Mouse (Mus musculus): ENCODE data around the gene Immp2l. TPM values are rescaled to one million over a fixed set of nuclear protein-coding genes. Genes with fewer than 3 reads are reported as not detected.
"Not testable (repeated sequence)": the region's sequence is repeated elsewhere in the genome, so short reads cannot be mapped to it uniquely, and the experiment has no call there.

Gene Immp2l
- polyA plus RNA-seq, 1 experiment from 2014 or later = 9.2 TPM

- Histone ChIP-seq H3K27me3 (ENCODE audit: control insufficient read depth, insufficient read depth, low read length) (no peaks in the 10 kb centered on the region), H3K9me3 (ENCODE audit: control insufficient read depth, low read length) (no peaks in the 10 kb centered on the region), H3K4me2 (ENCODE audit: low read depth) (no peak overlapping the region), H3K4me3 (ENCODE audit: low read depth, low read length) (no peak overlapping the region), H3K4me1 (ENCODE audit: control insufficient read depth, insufficient read depth, low read length) (no peaks in the 10 kb centered on the region), H3K27ac (ENCODE audit: low read depth, low read length) (no peak overlapping the region), H3K36me3 (ENCODE audit: control insufficient read depth, insufficient read depth, low read length) (no peaks in the 10 kb centered on the region), H3K9ac (ENCODE audit: low read length) (no peak overlapping the region)
- ATAC-seq (ENCODE audit: insufficient read depth, low FRiP score, low TSS enrichment) (no peak), DNase-seq (ENCODE audit: low spot score) (no peak)
- 80% methylated on average over 4 of the region's 4 CpGs for WGBS
Measured at GRCm38 (mm10) chr12:40991647-40992046, 32.2 kb upstream of the Immp2l start.

GRCm38 (mm10) chr12:40992237-40992636, 31.7 kb upstream of the Immp2l start:
- H3K27me3 ChIP-seq (ENCODE audit: control insufficient read depth, insufficient read depth, low read length); H3K9ac ChIP-seq (ENCODE audit: low read length); H3K4me1 ChIP-seq (ENCODE audit: control insufficient read depth, insufficient read depth, low read length); DNase-seq (ENCODE audit: low spot score); H3K36me3 ChIP-seq (ENCODE audit: control insufficient read depth, insufficient read depth, low read length); H3K9me3 ChIP-seq (ENCODE audit: control insufficient read depth, low read length); ATAC-seq (ENCODE audit: insufficient read depth, low FRiP score, low TSS enrichment); H3K4me3 ChIP-seq (ENCODE audit: low read depth, low read length); H3K4me2 ChIP-seq (ENCODE audit: low read depth); H3K27ac ChIP-seq (ENCODE audit: low read depth, low read length): not testable (repeated sequence)
- 78% methylated on average over 1 of the region's 1 CpGs for WGBS

- Histone ChIP-seq H3K27me3 (ENCODE audit: control insufficient read depth, insufficient read depth, low read length) (no peaks in the 10 kb centered on the region), H3K4me1 (ENCODE audit: control insufficient read depth, insufficient read depth, low read length) (no peaks in the 10 kb centered on the region)
Measured at GRCm38 (mm10) chr12:40994846-40995245, 29.0 kb upstream of the Immp2l start.

GRCm38 (mm10) chr12:40995618-40996370, 28.1 kb upstream of the Immp2l start:
- Histone ChIP-seq H3K4me3 (ENCODE audit: low read depth, low read length) (no peak overlapping the region), H3K27me3 (ENCODE audit: control insufficient read depth, insufficient read depth, low read length) (no peaks in the 10 kb centered on the region), H3K9ac (ENCODE audit: low read length) (no peak overlapping the region), H3K4me1 (ENCODE audit: control insufficient read depth, insufficient read depth, low read length) (no peaks in the 10 kb centered on the region), H3K27ac (ENCODE audit: low read depth, low read length) (no peak overlapping the region), H3K36me3 (ENCODE audit: control insufficient read depth, insufficient read depth, low read length) (no peaks in the 10 kb centered on the region), H3K4me2 (ENCODE audit: low read depth) (no peak overlapping the region), H3K9me3 (ENCODE audit: control insufficient read depth, low read length) (no peaks in the 10 kb centered on the region)
- ATAC-seq (ENCODE audit: insufficient read depth, low FRiP score, low TSS enrichment) = no peak
- DNase-seq (ENCODE audit: low spot score) = no peak
- WGBS = 82% methylated on average over 9 of the region's 9 CpGs

More at GRCm38 (mm10) chr12:40994846-40995245, 29.0 kb upstream of the Immp2l start:
- Histone ChIP-seq H3K36me3 (ENCODE audit: control insufficient read depth, insufficient read depth, low read length) (no peaks in the 10 kb centered on the region), H3K9me3 (ENCODE audit: control insufficient read depth, low read length) (no peaks in the 10 kb centered on the region), H3K4me2 (ENCODE audit: low read depth) (no peak overlapping the region), H3K27ac (ENCODE audit: low read depth, low read length) (no peak overlapping the region), H3K4me3 (ENCODE audit: low read depth, low read length) (no peak overlapping the region), H3K9ac (ENCODE audit: low read length) (no peak overlapping the region)
- WGBS = 89% methylated on average over 2 of the region's 2 CpGs
- ATAC-seq (ENCODE audit: insufficient read depth, low FRiP score, low TSS enrichment) (no peak), DNase-seq (ENCODE audit: low spot score) (no peak)

GRCm38 (mm10) chr12:41022516-41022915, 1.4 kb upstream of the Immp2l start:
- no peak overlapping the region for H3K4me2 ChIP-seq (ENCODE audit: low read depth)
- ATAC-seq (ENCODE audit: insufficient read depth, low FRiP score, low TSS enrichment) (no peak), DNase-seq (ENCODE audit: low spot score) (no peak)
- no peak overlapping the region for H3K27ac ChIP-seq (ENCODE audit: low read depth, low read length)
- WGBS = 100% methylated on average over 1 of the region's 1 CpGs
- H3K36me3 ChIP-seq (ENCODE audit: control insufficient read depth, insufficient read depth, low read length) = no peaks in the 10 kb centered on the region
- no peaks in the 10 kb centered on the region for H3K9me3 ChIP-seq (ENCODE audit: control insufficient read depth, low read length)
- H3K27me3 ChIP-seq (ENCODE audit: control insufficient read depth, insufficient read depth, low read length) = no peaks in the 10 kb centered on the region
- H3K4me1 ChIP-seq (ENCODE audit: control insufficient read depth, insufficient read depth, low read length) = no peaks in the 10 kb centered on the region; the same call in 1 of the 2 replicates
- H3K9ac ChIP-seq (ENCODE audit: low read length) = no peak overlapping the region
- no peak overlapping the region for H3K4me3 ChIP-seq (ENCODE audit: low read depth, low read length)

- ATAC-seq (ENCODE audit: insufficient read depth, low FRiP score, low TSS enrichment) = no peak; the same call in 1 of the 2 replicates
- H3K4me1 ChIP-seq (ENCODE audit: control insufficient read depth, insufficient read depth, low read length) = no peaks in the 10 kb centered on the region; the same call in 1 of the 2 replicates
- H3K36me3 ChIP-seq (ENCODE audit: control insufficient read depth, insufficient read depth, low read length) = no peaks in the 10 kb centered on the region
- H3K4me3 ChIP-seq (ENCODE audit: low read depth, low read length) = peak overlapping the region; percentile 65
- no peaks in the 10 kb centered on the region for H3K27me3 ChIP-seq (ENCODE audit: control insufficient read depth, insufficient read depth, low read length)
- peak overlapping the region; percentile 86 for H3K9ac ChIP-seq (ENCODE audit: low read length)
- H3K27ac ChIP-seq (ENCODE audit: low read depth, low read length) = no peak overlapping the region
- 20% methylated on average over 9 of the region's 9 CpGs for WGBS
- H3K4me2 ChIP-seq (ENCODE audit: low read depth) = peak overlapping the region; percentile 76
- no peak for DNase-seq (ENCODE audit: low spot score)
- no peaks in the 10 kb centered on the region for H3K9me3 ChIP-seq (ENCODE audit: control insufficient read depth, low read length)
Measured at GRCm38 (mm10) chr12:41024512-41024911, 622 bp downstream of the Immp2l start.

GRCm38 (mm10) chr12:41027485-41027884, 3.6 kb downstream of the Immp2l start:
- no peak for DNase-seq (ENCODE audit: low spot score)
- no peak for ATAC-seq (ENCODE audit: insufficient read depth, low FRiP score, low TSS enrichment)
- H3K36me3 ChIP-seq (ENCODE audit: control insufficient read depth, insufficient read depth, low read length) = no peaks in the 10 kb centered on the region
- H3K4me2 ChIP-seq (ENCODE audit: low read depth) = no peak overlapping the region
- H3K27ac ChIP-seq (ENCODE audit: low read depth, low read length) = no peak overlapping the region
- no peaks in the 10 kb centered on the region; the same call in 1 of the 2 replicates for H3K4me1 ChIP-seq (ENCODE audit: control insufficient read depth, insufficient read depth, low read length)
- no peaks in the 10 kb centered on the region for H3K27me3 ChIP-seq (ENCODE audit: control insufficient read depth, insufficient read depth, low read length)
- WGBS = 86% methylated on average over 6 of the region's 6 CpGs
- no peaks in the 10 kb centered on the region for H3K9me3 ChIP-seq (ENCODE audit: control insufficient read depth, low read length)
- no peak overlapping the region for H3K9ac ChIP-seq (ENCODE audit: low read length)
- no peak overlapping the region for H3K4me3 ChIP-seq (ENCODE audit: low read depth, low read length)

GRCm38 (mm10) chr12:41031119-41031518, 7.2 kb downstream of the Immp2l start:
- no peaks in the 10 kb centered on the region for H3K4me1 ChIP-seq (ENCODE audit: control insufficient read depth, insufficient read depth, low read length)
- H3K4me3 ChIP-seq (ENCODE audit: low read depth, low read length) = no peak overlapping the region
- DNase-seq (ENCODE audit: low spot score) = no peak
- no peak overlapping the region for H3K9ac ChIP-seq (ENCODE audit: low read length)
- H3K9me3 ChIP-seq (ENCODE audit: control insufficient read depth, low read length) = no peaks in the 10 kb centered on the region
- no peak overlapping the region for H3K4me2 ChIP-seq (ENCODE audit: low read depth)
- WGBS = 98% methylated on average over 2 of the region's 2 CpGs
- ATAC-seq (ENCODE audit: insufficient read depth, low FRiP score, low TSS enrichment) = no peak
- H3K27ac ChIP-seq (ENCODE audit: low read depth, low read length) = no peak overlapping the region
- H3K27me3 ChIP-seq (ENCODE audit: control insufficient read depth, insufficient read depth, low read length) = no peaks in the 10 kb centered on the region
- no peaks in the 10 kb centered on the region for H3K36me3 ChIP-seq (ENCODE audit: control insufficient read depth, insufficient read depth, low read length)

- Histone ChIP-seq H3K4me1 (ENCODE audit: control insufficient read depth, insufficient read depth, low read length) (no peaks in the 10 kb centered on the region), H3K4me2 (ENCODE audit: low read depth) (no peak overlapping the region), H3K9me3 (ENCODE audit: control insufficient read depth, low read length) (no peaks in the 10 kb centered on the region), H3K27ac (ENCODE audit: low read depth, low read length) (no peak overlapping the region), H3K36me3 (ENCODE audit: control insufficient read depth, insufficient read depth, low read length) (no peaks in the 10 kb centered on the region), H3K27me3 (ENCODE audit: control insufficient read depth, insufficient read depth, low read length) (no peaks in the 10 kb centered on the region), H3K4me3 (ENCODE audit: low read depth, low read length) (no peak overlapping the region), H3K9ac (ENCODE audit: low read length) (no peak overlapping the region)
- DNase-seq (ENCODE audit: low spot score) (no peak), ATAC-seq (ENCODE audit: insufficient read depth, low FRiP score, low TSS enrichment) (no peak)
- 95% methylated on average over 3 of the region's 3 CpGs for WGBS
Measured at GRCm38 (mm10) chr12:41033196-41033595, 9.3 kb downstream of the Immp2l start.
